Mouse (Mus musculus) myocyte (in vitro differentiated cells): ENCODE data around the gene Mcm9. TPM values are rescaled to one million over a fixed set of nuclear protein-coding genes. Genes with fewer than 3 reads are reported as not detected.

Source experiments
- H3K27me3 ChIP-seq: one replicate; pipeline ENCODE4 v1.6.1; 2011; ENCODE audit not compliant: control insufficient read depth, insufficient read depth, insufficient read length
- H3K36me3 ChIP-seq: one replicate; pipeline ENCODE4 v1.6.1; 2011; ENCODE audit not compliant: control insufficient read depth, insufficient read depth
- H3K4me2 ChIP-seq: one replicate; pipeline ENCODE4 v1.6.1; 2011; ENCODE audit warnings: low read depth, control low read depth
- H3K4me3 ChIP-seq: one replicate; pipeline ENCODE4 v1.5.1; 2011; ENCODE audit warnings: mild to moderate bottlenecking, control low read depth, moderate library complexity
- H3K79me2 ChIP-seq: one replicate; pipeline ENCODE4 v1.6.1; 2011; ENCODE audit not compliant: control insufficient read depth, insufficient read depth
- H3ac ChIP-seq: one replicate; pipeline ENCODE4 v1.6.1; 2011; ENCODE audit not compliant: control insufficient read depth, insufficient read length
- CEBPB ChIP-seq: IDR thresholded peaks from 2 replicates; pipeline ENCODE4 v1.6.1; 2011; ENCODE audit warnings: mild to moderate bottlenecking, moderate library complexity; ENCODE audit not compliant: poor library complexity, insufficient read depth, severe bottlenecking
- E2F4 ChIP-seq: IDR thresholded peaks from one replicate; pipeline ENCODE4 v1.6.1; 2011; ENCODE audit warnings: mild to moderate bottlenecking, control low read depth, moderate library complexity; ENCODE audit not compliant: insufficient read depth
- MAX ChIP-seq: IDR thresholded peaks from one replicate; pipeline ENCODE4 v1.6.1; 2011; ENCODE audit warnings: low read depth, mild to moderate bottlenecking, control low read depth
- MYOD1 ChIP-seq, 3 experiments: IDR thresholded peaks; one replicate each; pipeline ENCODE4 v1.6.1; 2011; ENCODE audit warnings: control low read depth in 2 of 3, low read depth in 2 of 3, mild to moderate bottlenecking in 2 of 3, moderate library complexity in 1 of 3; ENCODE audit not compliant: insufficient read length in 2 of 3, control insufficient read depth in 1 of 3
- MYOG ChIP-seq, 3 experiments: IDR thresholded peaks; one replicate each; pipeline ENCODE4 v1.6.1; 2011; ENCODE audit warnings: control low read depth in 2 of 3, low read depth in 2 of 3, mild to moderate bottlenecking in 2 of 3; ENCODE audit not compliant: insufficient read length in 2 of 3, control insufficient read depth in 1 of 3, insufficient read depth in 1 of 3
- POLR2A ChIP-seq: IDR thresholded peaks from one replicate; pipeline ENCODE4 v1.6.1; 2011; ENCODE audit warnings: low read depth, mild to moderate bottlenecking, control low read depth, moderate library complexity; ENCODE audit not compliant: insufficient read length
- POLR2AphosphoS2 ChIP-seq: IDR thresholded peaks from one replicate; pipeline ENCODE4 v1.6.1; 2011; ENCODE audit warnings: low read depth, control low read depth; ENCODE audit not compliant: insufficient read length
- REST ChIP-seq: IDR thresholded peaks from one replicate; pipeline ENCODE4 v1.6.1; 2011; ENCODE audit warnings: mild to moderate bottlenecking, control low read depth, moderate library complexity; ENCODE audit not compliant: insufficient read depth, insufficient read length
- SRF ChIP-seq: IDR thresholded peaks from one replicate; pipeline ENCODE4 v1.6.1; 2011; ENCODE audit warnings: low read depth; ENCODE audit not compliant: control insufficient read depth, insufficient read length
- TCF12 ChIP-seq: IDR thresholded peaks from one replicate; pipeline ENCODE4 v1.6.1; 2011; ENCODE audit warnings: mild to moderate bottlenecking, control low read depth; ENCODE audit not compliant: poor library complexity, insufficient read depth, severe bottlenecking
- TCF3 ChIP-seq: IDR thresholded peaks from one replicate; pipeline ENCODE4 v1.6.1; 2011; ENCODE audit warnings: low read depth, control low read depth; ENCODE audit not compliant: insufficient read length
- USF1 ChIP-seq: IDR thresholded peaks from one replicate; pipeline ENCODE4 v1.6.1; 2011; ENCODE audit warnings: low read depth, mild to moderate bottlenecking, control low read depth, moderate library complexity
- polyA plus RNA-seq: library from polyadenylated mRNA; unstranded; fragments of >200 nt; fragmentation: generic; extraction: Trizol; gene quantifications from one replicate; pipeline ENCODE4 v1.2.1, GENCODE M21; 2012; ENCODE audit warnings: missing spikeins

The Mcm9 gene
- polyA plus RNA-seq, 1 experiment: 3.0 TPM

GRCm38 (mm10) chr10:53597121-53597881 is 32.9 kb downstream of the Mcm9 start:
- Histone ChIP-seq H3ac (peak overlapping the region; percentile 45), H3K79me2 (peaks cover 42% of the 10 kb centered on the region), H3K36me3 (peaks cover 9% of the 10 kb centered on the region), H3K4me3 (peak overlapping the region; percentile 50), H3K27me3 (no peaks in the 10 kb centered on the region), H3K4me2 (peak overlapping the region; percentile 61)
- TF ChIP-seq POLR2AphosphoS2 (peak; percentile 24), E2F4 (peak; percentile 13), POLR2A (peak; percentile 44), TCF3 (no peak)

GRCm38 (mm10) chr10:53596677-53597120 is 33.5 kb downstream of the Mcm9 start, which contains the start of gene Asf1a:
Asf1a (plus strand) TSS chr10:53596757.
- peaks cover 41% of the 10 kb centered on the region for H3K79me2 ChIP-seq
- H3K27me3 ChIP-seq: no peaks in the 10 kb centered on the region
- peak within 1 kb of the TSS; percentile 50 for H3K4me3 ChIP-seq
- H3ac ChIP-seq: peak within 1 kb of the TSS; percentile 45
- peaks cover 3% of the 10 kb centered on the region for H3K36me3 ChIP-seq
- peak within 1 kb of the TSS; percentile 91 for H3K4me2 ChIP-seq
- TF ChIP-seq E2F4: no peak
- peak; percentile 62 for TF ChIP-seq POLR2A
- peak; percentile 52 for TF ChIP-seq POLR2AphosphoS2
- TF ChIP-seq MYOD1 (IDR thresholded peaks at IDR 0.05; ENCODE audit: control insufficient read depth in 1 of 3, insufficient read length in 2 of 3, low read depth in 2 of 3): peak in 1 of 3 experiments; percentile 1
- TF ChIP-seq MYOG (IDR thresholded peaks at IDR 0.05; ENCODE audit: control insufficient read depth in 1 of 3, insufficient read depth in 1 of 3, insufficient read length in 2 of 3, low read depth in 2 of 3): peak in 1 of 3 experiments; percentile 27

DNA sequence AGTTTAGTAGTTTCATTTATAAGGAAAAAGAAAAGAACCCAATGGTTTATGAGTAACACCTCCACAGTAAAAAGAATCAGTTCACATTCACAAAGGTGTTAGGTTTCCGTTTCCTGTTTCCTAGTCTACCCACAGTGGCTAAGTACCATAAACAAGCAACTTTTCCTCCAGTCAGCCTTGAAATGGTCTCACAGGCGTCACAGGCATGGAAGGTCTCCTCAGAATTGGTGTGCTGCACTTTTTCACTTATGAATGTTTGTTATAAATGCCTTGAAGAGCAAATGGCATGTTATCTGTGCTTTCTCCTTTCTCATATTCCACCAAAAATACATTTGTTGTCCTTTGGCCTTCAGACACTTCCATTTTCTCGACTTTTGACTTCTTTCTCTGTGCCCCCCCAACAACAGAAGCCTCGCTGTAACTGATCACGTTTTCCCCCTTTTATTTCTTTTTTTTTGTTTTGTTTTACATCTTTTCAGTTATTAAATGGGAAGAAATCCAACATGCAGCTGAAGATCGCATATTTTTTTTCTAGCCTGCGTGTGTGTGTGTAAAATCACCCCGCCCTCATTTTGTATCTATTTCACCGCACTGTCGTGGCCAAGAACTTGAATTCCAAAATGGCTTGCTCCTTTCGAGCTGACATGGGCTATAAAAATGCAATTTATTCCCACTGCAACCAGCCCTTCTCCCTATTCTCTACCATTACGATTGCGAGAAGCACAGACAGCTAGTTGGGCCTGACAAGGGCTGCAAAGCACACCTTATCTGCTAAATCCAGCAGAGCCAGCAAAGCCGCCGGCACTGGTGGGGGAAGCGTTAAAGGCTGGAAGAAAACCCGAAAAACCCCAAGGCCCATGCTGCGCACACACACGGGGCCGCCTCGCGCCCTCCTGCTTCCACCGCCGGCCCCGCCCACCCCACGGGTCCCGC is 34.2 kb downstream of the Mcm9 start:
- TF ChIP-seq MYOG (IDR thresholded peaks at IDR 0.05; ENCODE audit: control insufficient read depth in 1 of 3, insufficient read depth in 1 of 3, insufficient read length in 2 of 3, low read depth in 2 of 3) (no peak), POLR2A (peak; percentile 49)
- Histone ChIP-seq H3K4me3 (peak overlapping the region; percentile 50), H3K4me2 (peak overlapping the region; percentile 91), H3K27me3 (no peaks in the 10 kb centered on the region), H3K36me3 (no peaks in the 10 kb centered on the region), H3ac (peak overlapping the region; percentile 45), H3K79me2 (peaks cover 34% of the 10 kb centered on the region)

GRCm38 (mm10) chr10:53585777-53586176 is 44.5 kb downstream of the Mcm9 start:
- Histone ChIP-seq H3K36me3 (no peaks in the 10 kb centered on the region), H3K27me3 (no peaks in the 10 kb centered on the region), H3K79me2 (no peaks in the 10 kb centered on the region), H3K4me3 (no peak overlapping the region), H3ac (no peak overlapping the region), H3K4me2 (no peak overlapping the region)
- TF ChIP-seq MAX (no peak), REST (no peak), SRF (no peak), CEBPB (no peak), POLR2A (no peak), TCF3 (no peak), MYOG (IDR thresholded peaks at IDR 0.05; ENCODE audit: control insufficient read depth in 1 of 3, insufficient read depth in 1 of 3, insufficient read length in 2 of 3, low read depth in 2 of 3) (no peak), USF1 (no peak), TCF12 (no peak), POLR2AphosphoS2 (no peak), MYOD1 (IDR thresholded peaks at IDR 0.05; ENCODE audit: control insufficient read depth in 1 of 3, insufficient read length in 2 of 3, low read depth in 2 of 3) (no peak), E2F4 (no peak)

DNA sequence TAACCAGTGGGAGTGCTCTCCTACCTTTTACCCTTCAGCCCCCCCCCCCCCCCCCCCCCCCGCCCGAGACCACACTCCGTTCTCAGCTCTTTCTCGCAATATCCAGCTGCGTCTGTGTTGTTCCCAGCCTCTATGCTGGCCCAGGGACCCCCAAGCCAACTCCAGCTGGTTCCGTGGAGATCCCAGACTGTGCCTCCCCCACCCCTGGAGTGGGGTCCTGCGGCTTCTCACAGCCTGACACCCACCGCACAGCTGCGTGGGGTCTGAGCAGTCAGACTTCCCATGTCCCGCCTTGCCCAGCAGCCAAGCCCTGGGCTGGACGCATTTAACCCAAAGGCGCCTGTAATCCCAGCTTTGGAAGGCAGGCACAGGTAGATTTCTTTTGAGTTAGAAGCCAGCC is 49.2 kb downstream of the Mcm9 start:
- no peak overlapping the region for H3K4me2 ChIP-seq
- H3ac ChIP-seq: no peak overlapping the region
- no peak overlapping the region for H3K4me3 ChIP-seq
- no peaks in the 10 kb centered on the region for H3K27me3 ChIP-seq
- TF ChIP-seq MYOG (IDR thresholded peaks at IDR 0.05; ENCODE audit: control insufficient read depth in 1 of 3, insufficient read depth in 1 of 3, insufficient read length in 2 of 3, low read depth in 2 of 3) (no peak), TCF3 (no peak), POLR2AphosphoS2 (no peak), REST (no peak), TCF12 (no peak), MYOD1 (IDR thresholded peaks at IDR 0.05; ENCODE audit: control insufficient read depth in 1 of 3, insufficient read length in 2 of 3, low read depth in 2 of 3) (no peak), POLR2A (no peak), MAX (no peak), E2F4 (no peak), CEBPB (no peak), USF1 (no peak), SRF (no peak)
- no peaks in the 10 kb centered on the region for H3K79me2 ChIP-seq
- no peaks in the 10 kb centered on the region for H3K36me3 ChIP-seq
